Mouse (Mus musculus): ENCODE measurements at regions not wholly inside any gene's neighbourhood (a gene's known extent, or its start where the extent isn't known, plus 50 kb on each side); places are given as distances from the start of the nearest gene placed in this dataset.

DNA sequence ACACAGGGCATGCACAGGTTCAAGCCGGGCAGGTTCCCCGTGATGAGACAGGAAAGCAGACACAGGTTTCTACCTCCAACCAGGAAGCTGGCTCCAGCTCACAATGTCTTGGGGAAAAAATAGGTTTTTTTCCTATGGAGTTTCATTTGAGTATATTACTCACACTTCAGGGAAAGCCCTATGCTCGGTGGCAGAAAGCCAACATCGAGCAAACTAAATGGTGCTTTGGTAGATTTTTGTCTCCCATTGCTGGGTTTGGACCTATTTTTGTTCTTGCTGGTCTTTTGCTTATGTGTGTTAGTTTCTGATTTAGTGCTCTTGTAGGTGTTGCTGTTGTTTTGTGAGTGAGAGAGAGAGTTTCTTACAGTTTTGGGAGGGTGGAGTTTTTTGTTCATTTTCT, 160.9 kb downstream of the Rps12 start:
- no peak for TF ChIP-seq MAX (IDR thresholded peaks at IDR 0.05; ENCODE audit: low read depth)
- no peak for TF ChIP-seq E2F4 (IDR thresholded peaks at IDR 0.05; ENCODE audit: insufficient read depth)
- TF ChIP-seq CEBPB (IDR thresholded peaks at IDR 0.05; ENCODE audit: insufficient read depth, poor library complexity, severe bottlenecking), result no peak
- TF ChIP-seq TCF12 (IDR thresholded peaks at IDR 0.05; ENCODE audit: insufficient read depth, poor library complexity, severe bottlenecking), result no peak
- no peak for TF ChIP-seq TCF3 (IDR thresholded peaks at IDR 0.05; ENCODE audit: insufficient read length, low read depth)
- no peak for TF ChIP-seq MYOG (IDR thresholded peaks at IDR 0.05; ENCODE audit: control insufficient read depth in 1 of 3, insufficient read depth in 1 of 3, insufficient read length in 2 of 3, low read depth in 2 of 3)
- TF ChIP-seq POLR2AphosphoS2 (IDR thresholded peaks at IDR 0.05; ENCODE audit: insufficient read length, low read depth), result no peak
- TF ChIP-seq POLR2A (IDR thresholded peaks at IDR 0.05; ENCODE audit: insufficient read length, low read depth), result no peak
- TF ChIP-seq REST (IDR thresholded peaks at IDR 0.05; ENCODE audit: insufficient read depth, insufficient read length), result no peak
- no peak for TF ChIP-seq USF1 (IDR thresholded peaks at IDR 0.05; ENCODE audit: low read depth)
- H3K4me3 ChIP-seq, result no peak overlapping the region
- H3K79me2 ChIP-seq (ENCODE audit: control insufficient read depth, insufficient read depth), result no peaks in the 10 kb centered on the region
- no peaks in the 10 kb centered on the region for H3K27me3 ChIP-seq (ENCODE audit: control insufficient read depth, insufficient read depth, insufficient read length)
- no peaks in the 10 kb centered on the region for H3K36me3 ChIP-seq (ENCODE audit: control insufficient read depth, insufficient read depth)
- no peak overlapping the region for H3ac ChIP-seq (ENCODE audit: control insufficient read depth, insufficient read length)
- H3K4me2 ChIP-seq (ENCODE audit: low read depth), result no peak overlapping the region

DNA sequence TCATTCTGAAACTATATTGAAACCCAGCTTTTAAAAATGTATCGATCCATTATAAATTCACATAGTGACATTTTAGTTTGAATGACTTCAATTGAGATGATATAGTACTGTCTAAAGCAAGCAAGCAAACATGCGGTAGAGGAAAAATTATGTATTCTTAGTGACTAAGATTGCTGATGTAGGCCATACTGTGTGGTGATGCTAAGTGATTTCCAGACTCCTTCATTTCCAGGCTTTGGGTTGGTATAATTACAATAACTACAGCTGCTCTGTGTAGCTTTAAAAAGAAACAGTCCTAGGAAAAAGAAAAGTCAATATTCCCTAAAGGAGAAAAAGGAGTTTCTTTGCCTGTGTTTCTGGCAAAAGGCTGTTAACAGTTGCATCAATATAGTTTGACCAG, 175.0 kb downstream of the Rps12 start:
- no peak for TF ChIP-seq POLR2AphosphoS2 (IDR thresholded peaks at IDR 0.05; ENCODE audit: insufficient read length, low read depth)
- TF ChIP-seq REST (IDR thresholded peaks at IDR 0.05; ENCODE audit: insufficient read depth, insufficient read length), result no peak
- no peak for TF ChIP-seq SRF (IDR thresholded peaks at IDR 0.05; ENCODE audit: control insufficient read depth, insufficient read length, low read depth)
- TF ChIP-seq MAX (IDR thresholded peaks at IDR 0.05; ENCODE audit: low read depth), result no peak
- no peak for TF ChIP-seq TCF3 (IDR thresholded peaks at IDR 0.05; ENCODE audit: insufficient read length, low read depth)
- TF ChIP-seq POLR2A (IDR thresholded peaks at IDR 0.05; ENCODE audit: insufficient read length, low read depth), result no peak
- no peak for TF ChIP-seq E2F4 (IDR thresholded peaks at IDR 0.05; ENCODE audit: insufficient read depth)
- TF ChIP-seq MYOD1 (IDR thresholded peaks at IDR 0.05; ENCODE audit: control insufficient read depth in 1 of 3, insufficient read length in 2 of 3, low read depth in 2 of 3), result no peak
- TF ChIP-seq TCF12 (IDR thresholded peaks at IDR 0.05; ENCODE audit: insufficient read depth, poor library complexity, severe bottlenecking), result no peak
- no peak for TF ChIP-seq USF1 (IDR thresholded peaks at IDR 0.05; ENCODE audit: low read depth)
- TF ChIP-seq MYOG (IDR thresholded peaks at IDR 0.05; ENCODE audit: control insufficient read depth in 1 of 3, insufficient read depth in 1 of 3, insufficient read length in 2 of 3, low read depth in 2 of 3), result no peak
- TF ChIP-seq CEBPB (IDR thresholded peaks at IDR 0.05; ENCODE audit: insufficient read depth, poor library complexity, severe bottlenecking), result no peak
- no peak overlapping the region for H3K4me2 ChIP-seq (ENCODE audit: low read depth)
- no peaks in the 10 kb centered on the region for H3K36me3 ChIP-seq (ENCODE audit: control insufficient read depth, insufficient read depth)
- no peaks in the 10 kb centered on the region for H3K27me3 ChIP-seq (ENCODE audit: control insufficient read depth, insufficient read depth, insufficient read length)
- no peak overlapping the region for H3K4me3 ChIP-seq
- H3K79me2 ChIP-seq (ENCODE audit: control insufficient read depth, insufficient read depth), result no peaks in the 10 kb centered on the region
- H3ac ChIP-seq (ENCODE audit: control insufficient read depth, insufficient read length), result no peak overlapping the region

DNA sequence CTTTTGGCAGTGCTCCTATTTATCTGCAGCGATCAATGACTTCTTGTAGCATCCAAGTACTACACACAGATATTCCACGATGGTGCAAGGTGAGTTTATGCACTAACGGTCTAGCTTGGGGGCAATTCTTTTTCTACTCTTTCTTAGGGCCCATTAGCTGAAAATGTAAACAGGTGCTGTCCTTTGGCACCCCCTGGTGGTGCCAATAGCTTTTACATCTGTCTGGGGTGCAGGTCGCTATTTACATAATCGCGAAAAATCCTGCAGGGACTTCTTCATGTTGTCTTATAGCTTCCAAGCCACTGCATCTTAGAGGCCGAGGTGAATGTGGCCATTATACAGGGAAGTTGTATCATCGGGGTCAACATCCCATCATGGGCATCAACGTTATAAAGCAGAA, 175.9 kb downstream of the Rps12 start:
- Histone ChIP-seq H3ac (ENCODE audit: control insufficient read depth, insufficient read length) (no peak overlapping the region), H3K27me3 (ENCODE audit: control insufficient read depth, insufficient read depth, insufficient read length) (no peaks in the 10 kb centered on the region)

GRCm38 (mm10) chr10:23610485-23610884, 176.6 kb downstream of the Rps12 start:
- no peaks in the 10 kb centered on the region for H3K27me3 ChIP-seq (ENCODE audit: control insufficient read depth, insufficient read depth, insufficient read length)
- no peak for TF ChIP-seq E2F4 (IDR thresholded peaks at IDR 0.05; ENCODE audit: insufficient read depth)
- TF ChIP-seq MAX (IDR thresholded peaks at IDR 0.05; ENCODE audit: low read depth), result no peak
- no peak for TF ChIP-seq CEBPB (IDR thresholded peaks at IDR 0.05; ENCODE audit: insufficient read depth, poor library complexity, severe bottlenecking)
- TF ChIP-seq MYOG (IDR thresholded peaks at IDR 0.05; ENCODE audit: control insufficient read depth in 1 of 3, insufficient read depth in 1 of 3, insufficient read length in 2 of 3, low read depth in 2 of 3), result no peak
- TF ChIP-seq POLR2A (IDR thresholded peaks at IDR 0.05; ENCODE audit: insufficient read length, low read depth), result no peak
- no peak for TF ChIP-seq POLR2AphosphoS2 (IDR thresholded peaks at IDR 0.05; ENCODE audit: insufficient read length, low read depth)
- TF ChIP-seq TCF12 (IDR thresholded peaks at IDR 0.05; ENCODE audit: insufficient read depth, poor library complexity, severe bottlenecking), result no peak
- TF ChIP-seq TCF3 (IDR thresholded peaks at IDR 0.05; ENCODE audit: insufficient read length, low read depth), result no peak
- no peak for TF ChIP-seq REST (IDR thresholded peaks at IDR 0.05; ENCODE audit: insufficient read depth, insufficient read length)
- no peak for TF ChIP-seq SRF (IDR thresholded peaks at IDR 0.05; ENCODE audit: control insufficient read depth, insufficient read length, low read depth)
- no peak for TF ChIP-seq MYOD1 (IDR thresholded peaks at IDR 0.05; ENCODE audit: control insufficient read depth in 1 of 3, insufficient read length in 2 of 3, low read depth in 2 of 3)
- TF ChIP-seq USF1 (IDR thresholded peaks at IDR 0.05; ENCODE audit: low read depth), result no peak
- no peaks in the 10 kb centered on the region for H3K79me2 ChIP-seq (ENCODE audit: control insufficient read depth, insufficient read depth)
- no peak overlapping the region for H3K4me3 ChIP-seq
- H3ac ChIP-seq (ENCODE audit: control insufficient read depth, insufficient read length), result no peak overlapping the region
- H3K4me2 ChIP-seq (ENCODE audit: low read depth), result peak overlapping the region; percentile 64
- no peaks in the 10 kb centered on the region for H3K36me3 ChIP-seq (ENCODE audit: control insufficient read depth, insufficient read depth)

More for the DNA sequence above, 175.9 kb downstream of the Rps12 start:
- TF ChIP-seq POLR2AphosphoS2 (IDR thresholded peaks at IDR 0.05; ENCODE audit: insufficient read length, low read depth) (no peak), MYOG (IDR thresholded peaks at IDR 0.05; ENCODE audit: control insufficient read depth in 1 of 3, insufficient read depth in 1 of 3, insufficient read length in 2 of 3, low read depth in 2 of 3) (no peak), TCF3 (IDR thresholded peaks at IDR 0.05; ENCODE audit: insufficient read length, low read depth) (no peak), MAX (IDR thresholded peaks at IDR 0.05; ENCODE audit: low read depth) (no peak), TCF12 (IDR thresholded peaks at IDR 0.05; ENCODE audit: insufficient read depth, poor library complexity, severe bottlenecking) (no peak), SRF (IDR thresholded peaks at IDR 0.05; ENCODE audit: control insufficient read depth, insufficient read length, low read depth) (no peak), CEBPB (IDR thresholded peaks at IDR 0.05; ENCODE audit: insufficient read depth, poor library complexity, severe bottlenecking) (no peak), USF1 (IDR thresholded peaks at IDR 0.05; ENCODE audit: low read depth) (no peak), E2F4 (IDR thresholded peaks at IDR 0.05; ENCODE audit: insufficient read depth) (no peak), REST (IDR thresholded peaks at IDR 0.05; ENCODE audit: insufficient read depth, insufficient read length) (no peak), POLR2A (IDR thresholded peaks at IDR 0.05; ENCODE audit: insufficient read length, low read depth) (no peak), MYOD1 (IDR thresholded peaks at IDR 0.05; ENCODE audit: control insufficient read depth in 1 of 3, insufficient read length in 2 of 3, low read depth in 2 of 3) (no peak)
- H3K4me3 ChIP-seq, result no peak overlapping the region
- H3K79me2 ChIP-seq (ENCODE audit: control insufficient read depth, insufficient read depth), result no peaks in the 10 kb centered on the region
- H3K36me3 ChIP-seq (ENCODE audit: control insufficient read depth, insufficient read depth), result no peaks in the 10 kb centered on the region
- H3K4me2 ChIP-seq (ENCODE audit: low read depth), result peak overlapping the region; percentile 49

Data from myocyte (in vitro differentiated cells).